Mouse (Mus musculus): ENCODE measurements around the gene Gm8947. TPM values are rescaled to one million over a fixed set of nuclear protein-coding genes. Genes with fewer than 3 reads are reported as not detected.
A peak's percentile ranks its signal among the peaks of the same experiment; 100 is the strongest.

Gm8947 gene
- polyA plus RNA-seq, 1 experiment from 2014 or later = not detected

GRCm38 (mm10) chr1:151157963-151158856, 34.0 kb upstream of the Gm8947 start:
- H3K4me3 ChIP-seq (replicated peaks; ENCODE audit: low read length) = no peak overlapping the region

GRCm38 (mm10) chr1:151158857-151159510, 33.2 kb upstream of the Gm8947 start:
- Histone ChIP-seq H3K9me3 (ENCODE audit: control insufficient read depth, low read length) (no peaks in the 10 kb centered on the region), H3K4me2 (ENCODE audit: low read length) (no peak overlapping the region), H3K27ac (ENCODE audit: low read length) (no peak overlapping the region), H3K9ac (replicated peaks; ENCODE audit: low read depth, low read length) (no peak overlapping the region), H3K4me3 (replicated peaks; ENCODE audit: low read length) (no peak overlapping the region), H3K4me1 (replicated peaks; ENCODE audit: control insufficient read depth, insufficient read depth, low read length) (peaks cover 8% of the 10 kb centered on the region), H3K27me3 (replicated peaks; ENCODE audit: control insufficient read depth, insufficient read depth, low read length) (no peaks in the 10 kb centered on the region), H3K36me3 (ENCODE audit: control insufficient read depth, insufficient read depth) (no peaks in the 10 kb centered on the region)
- no peak for ATAC-seq
- 73% methylated on average over 2 of the region's 2 CpGs for WGBS

More at GRCm38 (mm10) chr1:151157963-151158856, 34.0 kb upstream of the Gm8947 start:
- Histone ChIP-seq H3K27me3 (replicated peaks; ENCODE audit: control insufficient read depth, insufficient read depth, low read length) (no peaks in the 10 kb centered on the region), H3K9ac (replicated peaks; ENCODE audit: low read depth, low read length) (no peak overlapping the region), H3K36me3 (ENCODE audit: control insufficient read depth, insufficient read depth) (no peaks in the 10 kb centered on the region), H3K27ac (ENCODE audit: low read length) (peak overlapping the region; percentile 65; the same call in 1 of the 2 replicates), H3K9me3 (ENCODE audit: control insufficient read depth, low read length) (no peaks in the 10 kb centered on the region), H3K4me1 (replicated peaks; ENCODE audit: control insufficient read depth, insufficient read depth, low read length) (peaks cover 8% of the 10 kb centered on the region), H3K4me2 (ENCODE audit: low read length) (peak overlapping the region; percentile 6)
- peak; percentile 93 for ATAC-seq
- WGBS = 9% methylated on average over 9 of the region's 9 CpGs

GRCm38 (mm10) chr1:151166031-151166430, 26.1 kb upstream of the Gm8947 start:
- Histone ChIP-seq H3K9ac (replicated peaks; ENCODE audit: low read depth, low read length) (no peak overlapping the region), H3K4me2 (ENCODE audit: low read length) (no peak overlapping the region), H3K4me3 (replicated peaks; ENCODE audit: low read length) (no peak overlapping the region), H3K27me3 (replicated peaks; ENCODE audit: control insufficient read depth, insufficient read depth, low read length) (no peaks in the 10 kb centered on the region), H3K4me1 (replicated peaks; ENCODE audit: control insufficient read depth, insufficient read depth, low read length) (peaks cover 12% of the 10 kb centered on the region), H3K27ac (ENCODE audit: low read length) (no peak overlapping the region), H3K36me3 (ENCODE audit: control insufficient read depth, insufficient read depth) (no peaks in the 10 kb centered on the region), H3K9me3 (ENCODE audit: control insufficient read depth, low read length) (no peaks in the 10 kb centered on the region)
- 15% methylated on average over 8 of the region's 8 CpGs for WGBS
- ATAC-seq = no peak

- Histone ChIP-seq H3K4me1 (replicated peaks; ENCODE audit: control insufficient read depth, insufficient read depth, low read length) (peaks cover 13% of the 10 kb centered on the region), H3K36me3 (ENCODE audit: control insufficient read depth, insufficient read depth) (no peaks in the 10 kb centered on the region), H3K4me3 (replicated peaks; ENCODE audit: low read length) (no peak overlapping the region), H3K27ac (ENCODE audit: low read length) (no peak overlapping the region), H3K4me2 (ENCODE audit: low read length) (no peak overlapping the region), H3K9ac (replicated peaks; ENCODE audit: low read depth, low read length) (no peak overlapping the region), H3K9me3 (ENCODE audit: control insufficient read depth, low read length) (no peaks in the 10 kb centered on the region), H3K27me3 (replicated peaks; ENCODE audit: control insufficient read depth, insufficient read depth, low read length) (no peaks in the 10 kb centered on the region)
- peak; percentile 54 for ATAC-seq
- WGBS = 5% methylated on average over 12 of the region's 12 CpGs
These were observed 24.7 kb upstream of the Gm8947 start for GRCm38 (mm10) chr1:151167297-151168047.

- no peak for ATAC-seq
- 70% methylated on average over 3 of the region's 3 CpGs for WGBS
- no peaks in the 10 kb centered on the region for H3K36me3 ChIP-seq (ENCODE audit: control insufficient read depth, insufficient read depth)
- H3K4me1 ChIP-seq (replicated peaks; ENCODE audit: control insufficient read depth, insufficient read depth, low read length) = peaks cover 13% of the 10 kb centered on the region
- no peak overlapping the region for H3K9ac ChIP-seq (replicated peaks; ENCODE audit: low read depth, low read length)
- H3K4me3 ChIP-seq (replicated peaks; ENCODE audit: low read length) = no peak overlapping the region
- H3K27ac ChIP-seq (ENCODE audit: low read length) = no peak overlapping the region
- H3K9me3 ChIP-seq (ENCODE audit: control insufficient read depth, low read length) = no peaks in the 10 kb centered on the region
- H3K4me2 ChIP-seq (ENCODE audit: low read length) = no peak overlapping the region
- no peaks in the 10 kb centered on the region for H3K27me3 ChIP-seq (replicated peaks; ENCODE audit: control insufficient read depth, insufficient read depth, low read length)
These were observed 23.5 kb upstream of the Gm8947 start for GRCm38 (mm10) chr1:151168637-151169036.

GRCm38 (mm10) chr1:151171572-151172461, 20.4 kb upstream of the Gm8947 start:
- Histone ChIP-seq H3K36me3 (ENCODE audit: control insufficient read depth, insufficient read depth) (no peaks in the 10 kb centered on the region), H3K4me3 (replicated peaks; ENCODE audit: low read length) (no peak overlapping the region), H3K27ac (ENCODE audit: low read length) (no peak overlapping the region), H3K4me2 (ENCODE audit: low read length) (no peak overlapping the region), H3K9ac (replicated peaks; ENCODE audit: low read depth, low read length) (no peak overlapping the region), H3K27me3 (replicated peaks; ENCODE audit: control insufficient read depth, insufficient read depth, low read length) (no peaks in the 10 kb centered on the region), H3K4me1 (replicated peaks; ENCODE audit: control insufficient read depth, insufficient read depth, low read length) (peaks cover 10% of the 10 kb centered on the region), H3K9me3 (ENCODE audit: control insufficient read depth, low read length) (no peaks in the 10 kb centered on the region)
- ATAC-seq = no peak; the same call in 1 of the 2 replicates
- 70% methylated on average over 2 of the region's 2 CpGs for WGBS

GRCm38 (mm10) chr1:151177030-151177936, 14.9 kb upstream of the Gm8947 start:
- Histone ChIP-seq H3K9me3 (ENCODE audit: control insufficient read depth, low read length) (no peaks in the 10 kb centered on the region), H3K36me3 (ENCODE audit: control insufficient read depth, insufficient read depth) (no peaks in the 10 kb centered on the region), H3K4me1 (replicated peaks; ENCODE audit: control insufficient read depth, insufficient read depth, low read length) (0 out of 2 replicates have a peak, but pooled peaks cover 5% of the 10 kb centered on the region), H3K9ac (replicated peaks; ENCODE audit: low read depth, low read length) (no peak overlapping the region), H3K4me2 (ENCODE audit: low read length) (peak overlapping the region; percentile 12), H3K27me3 (replicated peaks; ENCODE audit: control insufficient read depth, insufficient read depth, low read length) (no peaks in the 10 kb centered on the region), H3K27ac (ENCODE audit: low read length) (no peak overlapping the region), H3K4me3 (replicated peaks; ENCODE audit: low read length) (0 out of 2 replicates have a peak overlapping the region, but pooled peaks have one; percentile 3)
- WGBS = 8% methylated on average over 10 of the region's 10 CpGs
- peak; percentile 71 for ATAC-seq

- H3K4me1 ChIP-seq (replicated peaks; ENCODE audit: control insufficient read depth, insufficient read depth, low read length) = 0 out of 2 replicates have a peak, but pooled peaks cover 5% of the 10 kb centered on the region
- 0 out of 2 replicates have a peak overlapping the region, but pooled peaks have one; percentile 3 for H3K4me3 ChIP-seq (replicated peaks; ENCODE audit: low read length)
- peak overlapping the region; percentile 12 for H3K4me2 ChIP-seq (ENCODE audit: low read length)
- H3K27me3 ChIP-seq (replicated peaks; ENCODE audit: control insufficient read depth, insufficient read depth, low read length) = no peaks in the 10 kb centered on the region
- ATAC-seq = peak; percentile 15; the same call in 1 of the 2 replicates
- 6% methylated on average over 4 of the region's 4 CpGs for WGBS
- H3K9ac ChIP-seq (replicated peaks; ENCODE audit: low read depth, low read length) = no peak overlapping the region
- H3K27ac ChIP-seq (ENCODE audit: low read length) = no peak overlapping the region
- no peaks in the 10 kb centered on the region for H3K36me3 ChIP-seq (ENCODE audit: control insufficient read depth, insufficient read depth)
- no peaks in the 10 kb centered on the region for H3K9me3 ChIP-seq (ENCODE audit: control insufficient read depth, low read length)
These were observed 14.3 kb upstream of the Gm8947 start for GRCm38 (mm10) chr1:151177937-151178271.

Measured in forebrain, embryonic 16.5 days (tissue).